Mouse (Mus musculus): ENCODE data around the gene Chrna9. TPM values are rescaled to one million over a fixed set of nuclear protein-coding genes. Genes with fewer than 3 reads are reported as not detected.

The Chrna9 gene
- total RNA-seq (2018; cell fraction: chromatin; rRNA removed): 1 to 10 TPM in 1 of 26 experiments, not detected in 25; 2.3 TPM
- not detected for total RNA-seq (2018; cell fraction: cytosol; rRNA removed)
- 1 to 10 TPM in 2 of 26 experiments, not detected in 24; 1.9 to 3.2 TPM for total RNA-seq (2018; cell fraction: nucleus; rRNA removed)
- polyA plus RNA-seq (2018): not detected in 3 replicates

DNA sequence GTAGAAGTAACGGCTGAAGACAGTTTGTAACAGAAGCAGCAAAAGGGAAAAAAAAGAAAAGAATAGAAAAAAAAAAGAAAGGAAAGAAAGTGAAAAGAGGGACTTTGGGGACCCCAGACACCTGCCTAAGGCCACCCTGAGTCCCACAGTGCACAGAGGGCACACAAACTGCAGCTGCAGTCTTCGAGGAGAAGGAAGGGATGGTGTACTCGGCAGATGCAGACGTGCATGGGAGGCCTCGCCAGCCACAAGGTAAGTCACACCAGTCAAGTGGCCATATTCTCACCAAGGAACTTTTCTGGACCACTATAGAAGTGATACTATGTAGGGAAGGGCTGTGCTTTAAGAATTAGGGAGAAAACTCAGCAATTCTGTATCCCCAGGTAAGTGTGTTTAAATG, at the start of gene Chrna9:
TSS of gene Chrna9 (plus strand) at position 139 of the 400 bp plus-strand sequence.
- Histone ChIP-seq H3K36me3 (ENCODE audit: inconsistent target) (no peaks in the 10 kb centered on the region), H3K79me2 (ENCODE audit: inconsistent target) (no peaks in the 10 kb centered on the region), H3K27ac (no peak within 1 kb of the TSS), H3K4me3 (ENCODE audit: inconsistent target) (no peak within 1 kb of the TSS)
- 76% methylated on average over 4 of the region's 5 CpGs for WGBS (ENCODE audit: missing documents)

DNA sequence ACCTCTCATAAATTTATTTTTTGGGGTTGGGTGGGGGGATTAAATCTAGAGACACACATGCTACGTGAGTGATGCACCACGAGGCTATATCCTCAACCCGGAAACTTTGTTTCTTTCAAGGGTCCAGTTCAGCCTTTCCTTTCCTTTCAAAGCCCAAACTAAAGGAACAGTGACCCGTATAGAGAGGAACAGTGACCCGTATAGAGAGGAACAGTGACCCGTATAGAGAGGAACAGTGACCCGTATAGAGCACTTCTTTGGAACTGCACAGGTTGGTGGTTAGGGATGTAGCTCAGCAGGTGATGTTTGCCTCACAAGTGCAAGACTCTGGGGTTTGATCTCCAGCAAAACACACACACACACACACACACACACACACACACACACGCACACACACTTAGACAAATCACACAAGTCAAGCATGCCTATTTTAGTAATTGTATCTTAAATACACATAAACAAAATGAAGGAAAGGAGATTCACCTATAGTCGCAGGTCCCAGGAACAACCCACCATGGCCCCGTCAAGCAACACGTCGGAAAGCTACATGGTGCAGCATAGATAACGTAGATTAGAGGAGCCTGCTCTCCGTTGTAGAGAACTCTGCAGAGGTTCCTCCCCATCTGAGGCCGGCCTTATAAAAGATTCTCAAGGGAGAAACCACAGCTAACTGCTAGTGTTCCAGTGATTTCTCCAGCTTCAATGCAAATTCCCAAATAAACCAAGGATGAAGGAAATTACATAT, 48.9 kb upstream of the Chrna9 start:
- Histone ChIP-seq H3K36me3 (ENCODE audit: inconsistent target) (no peaks in the 10 kb centered on the region), H3K4me3 (ENCODE audit: inconsistent target) (no peak overlapping the region), H3K79me2 (ENCODE audit: inconsistent target) (peaks cover 86% of the 10 kb centered on the region), H3K27ac (no peak overlapping the region)
- WGBS (ENCODE audit: missing documents): 88% methylated on average over 12 of the region's 15 CpGs

DNA sequence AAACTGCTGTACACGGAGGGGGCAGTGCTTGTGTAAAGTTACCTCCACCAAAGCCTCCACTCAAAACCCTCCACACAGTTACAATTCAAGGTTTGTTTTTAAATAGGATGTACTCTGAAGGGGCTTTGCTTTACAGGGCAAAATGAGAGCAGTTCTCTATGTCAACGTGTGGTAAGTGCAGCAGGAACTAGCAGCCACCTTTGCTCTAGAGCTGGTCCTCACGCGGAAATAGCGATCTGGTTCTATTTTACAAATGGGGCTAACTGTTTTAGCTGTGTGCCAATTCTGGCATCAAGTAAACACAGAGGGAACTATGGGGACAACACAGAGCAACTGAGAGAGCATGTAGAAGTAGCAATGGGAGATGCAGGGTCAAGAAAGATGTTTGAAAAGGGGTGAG, 46.6 kb upstream of the Chrna9 start:
- Histone ChIP-seq H3K36me3 (ENCODE audit: inconsistent target) (peaks cover 13% of the 10 kb centered on the region), H3K27ac (peak overlapping the region; percentile 88), H3K4me3 (ENCODE audit: inconsistent target) (no peak overlapping the region), H3K79me2 (ENCODE audit: inconsistent target) (peaks cover 72% of the 10 kb centered on the region)
- 75% methylated on average over 5 of the region's 5 CpGs for WGBS (ENCODE audit: missing documents)

DNA sequence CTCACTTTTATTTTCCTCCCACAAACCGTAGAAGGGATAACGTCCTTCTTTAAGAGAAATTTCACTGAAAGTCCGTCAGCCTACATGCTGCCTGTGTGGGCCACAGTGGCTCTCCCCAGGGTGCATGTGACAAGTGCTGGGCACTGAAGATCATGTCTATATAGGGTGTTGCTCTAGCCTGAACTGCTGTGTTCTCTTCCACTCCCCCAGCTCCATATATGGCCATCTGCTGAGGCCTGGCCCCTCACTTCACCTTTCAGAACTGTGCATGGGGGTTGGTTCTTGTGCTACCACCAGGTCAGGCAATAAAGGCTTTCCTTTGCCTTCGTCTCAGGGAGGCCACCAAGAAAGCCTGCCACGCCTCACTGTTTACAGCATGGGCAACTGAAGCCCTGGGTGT, 45.7 kb upstream of the Chrna9 start:
- Histone ChIP-seq H3K79me2 (ENCODE audit: inconsistent target) (peaks cover 66% of the 10 kb centered on the region), H3K27ac (peak overlapping the region; percentile 88), H3K4me3 (ENCODE audit: inconsistent target) (no peak overlapping the region), H3K36me3 (ENCODE audit: inconsistent target) (peaks cover 21% of the 10 kb centered on the region)
- 75% methylated on average over 5 of the region's 5 CpGs for WGBS (ENCODE audit: missing documents)

DNA sequence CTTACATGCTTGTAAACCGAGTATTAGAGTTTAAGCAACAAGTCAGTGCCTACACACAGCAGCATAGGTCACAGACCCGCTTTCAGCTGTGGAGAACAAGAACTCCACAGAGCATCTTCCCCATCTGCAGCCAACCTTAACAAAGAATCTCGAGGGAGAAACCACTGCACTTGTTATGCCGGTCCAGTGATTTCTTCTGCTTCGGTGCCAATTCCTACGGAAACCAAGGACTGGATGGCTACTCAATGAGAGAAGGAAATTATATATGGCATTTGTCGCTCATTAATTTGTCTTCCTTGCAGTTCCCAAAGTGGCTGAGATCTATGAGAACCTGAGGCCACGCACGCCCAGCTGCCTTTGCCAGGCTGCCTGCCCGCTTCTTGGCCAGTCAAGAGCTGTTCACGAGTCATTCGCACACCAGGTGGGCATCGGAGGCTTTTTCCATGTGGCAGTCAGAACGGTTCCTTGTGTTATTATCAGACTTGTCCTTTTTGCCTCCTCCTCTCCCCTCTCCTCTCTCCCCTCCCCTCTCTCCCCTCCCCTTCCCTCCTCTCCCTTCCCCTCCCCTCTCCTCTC, 43.4 kb upstream of the Chrna9 start:
- H3K36me3 ChIP-seq (ENCODE audit: inconsistent target): peaks cover 27% of the 10 kb centered on the region
- H3K4me3 ChIP-seq (ENCODE audit: inconsistent target): no peak overlapping the region
- no peak overlapping the region for H3K27ac ChIP-seq
- H3K79me2 ChIP-seq (ENCODE audit: inconsistent target): peaks cover 42% of the 10 kb centered on the region
- 91% methylated on average over 14 of the region's 14 CpGs for WGBS (ENCODE audit: missing documents)

DNA sequence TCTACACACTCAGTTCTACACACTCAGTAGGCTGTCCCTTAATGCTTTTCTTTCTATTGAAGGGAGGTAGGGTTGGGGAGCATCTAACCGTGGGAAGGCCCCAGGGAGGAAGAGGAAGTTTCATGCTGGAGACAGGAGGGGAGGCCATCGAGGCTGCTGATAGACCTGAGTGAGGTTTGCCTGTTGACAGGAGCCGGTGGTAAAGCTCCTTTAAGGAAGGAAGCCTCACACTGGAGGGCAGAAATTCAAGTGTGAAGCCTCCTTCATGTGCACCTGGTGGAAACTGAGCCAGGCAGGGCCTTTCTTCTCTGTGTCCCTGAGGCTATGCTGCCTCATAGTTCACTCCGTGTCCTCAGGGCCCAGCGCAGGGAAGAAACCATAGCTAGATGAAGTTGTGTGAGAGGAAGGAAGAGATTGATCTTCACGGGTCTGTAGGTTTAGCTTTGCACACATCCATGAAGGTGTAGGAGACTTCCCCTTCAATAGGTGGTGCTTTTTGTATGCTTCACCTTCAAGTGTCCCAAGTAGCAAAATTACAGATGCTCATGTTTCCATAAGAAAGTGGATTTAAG, 39.5 kb upstream of the Chrna9 start:
- H3K79me2 ChIP-seq (ENCODE audit: inconsistent target): peaks cover 13% of the 10 kb centered on the region
- H3K27ac ChIP-seq: no peak overlapping the region
- WGBS (ENCODE audit: missing documents): 43% methylated on average over 6 of the region's 6 CpGs
- peaks cover 27% of the 10 kb centered on the region for H3K36me3 ChIP-seq (ENCODE audit: inconsistent target)
- no peak overlapping the region for H3K4me3 ChIP-seq (ENCODE audit: inconsistent target)

DNA sequence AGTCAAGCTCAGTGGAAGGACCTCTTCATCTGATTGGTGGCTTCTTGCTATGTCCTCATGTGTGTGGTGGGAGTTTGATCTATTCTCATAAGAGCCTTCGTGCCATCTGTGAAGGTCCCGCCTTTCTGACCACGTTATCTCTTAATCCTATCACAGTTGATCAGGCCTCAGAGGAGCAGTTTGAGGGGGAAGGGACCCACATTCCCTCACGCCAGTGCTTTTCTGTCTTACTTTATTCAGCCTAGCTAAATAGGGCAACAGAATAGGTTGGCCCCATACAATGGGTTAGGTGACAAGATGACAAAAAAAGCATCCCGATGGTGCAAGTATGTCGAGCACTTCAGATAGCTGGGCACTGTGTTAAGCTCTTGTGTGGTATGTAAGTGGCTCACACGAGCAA, 39.0 kb upstream of the Chrna9 start:
- 92% methylated on average over 7 of the region's 7 CpGs for WGBS (ENCODE audit: missing documents)
- peaks cover 7% of the 10 kb centered on the region for H3K79me2 ChIP-seq (ENCODE audit: inconsistent target)
- H3K4me3 ChIP-seq (ENCODE audit: inconsistent target): no peak overlapping the region
- peaks cover 27% of the 10 kb centered on the region for H3K36me3 ChIP-seq (ENCODE audit: inconsistent target)
- H3K27ac ChIP-seq: no peak overlapping the region

DNA sequence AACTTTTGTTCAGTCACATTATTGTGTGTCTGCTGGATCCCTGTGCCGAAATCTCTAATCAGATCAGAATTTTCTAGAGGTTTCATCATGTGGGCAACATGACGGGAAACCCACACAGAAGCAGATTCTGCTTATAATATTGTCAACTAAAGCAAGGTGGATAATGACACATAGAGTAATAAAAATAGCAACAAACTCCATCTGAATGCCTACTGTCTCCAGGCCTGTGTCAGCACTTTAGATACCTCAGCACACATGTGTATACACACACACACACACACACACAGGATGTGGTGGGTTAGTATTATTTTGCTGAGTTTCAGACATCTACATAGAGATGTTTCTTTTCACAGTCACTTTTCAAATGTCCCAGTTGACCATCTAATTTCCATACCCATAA, 37.0 kb upstream of the Chrna9 start:
- H3K79me2 ChIP-seq (ENCODE audit: inconsistent target): no peaks in the 10 kb centered on the region; the same call in 1 of the 2 replicates
- H3K36me3 ChIP-seq (ENCODE audit: inconsistent target): peaks cover 18% of the 10 kb centered on the region
- no peak overlapping the region for H3K27ac ChIP-seq
- no peak overlapping the region for H3K4me3 ChIP-seq (ENCODE audit: inconsistent target)
- WGBS (ENCODE audit: missing documents): 75% methylated on average over 2 of the region's 2 CpGs

DNA sequence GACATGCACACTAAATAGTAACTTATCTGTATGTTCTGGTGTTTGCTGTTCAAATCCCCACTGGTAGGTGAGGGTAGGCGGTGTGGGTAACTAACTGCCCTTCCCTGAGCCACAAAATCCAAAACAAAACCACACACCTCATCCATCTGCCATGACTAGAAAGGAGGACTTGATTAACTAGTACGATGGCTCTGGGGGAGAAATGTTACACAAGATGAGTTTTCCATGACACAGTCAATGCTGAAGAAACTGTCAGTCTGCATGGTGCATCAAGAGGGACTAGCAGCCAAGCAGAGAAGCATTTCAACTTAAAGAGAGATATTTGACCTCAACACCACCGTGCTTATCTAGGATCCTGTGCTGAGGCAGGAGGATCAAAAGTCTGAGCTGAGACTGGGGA, 36.0 kb upstream of the Chrna9 start:
- Histone ChIP-seq H3K27ac (no peak overlapping the region), H3K36me3 (ENCODE audit: inconsistent target) (peaks cover 9% of the 10 kb centered on the region), H3K4me3 (ENCODE audit: inconsistent target) (no peak overlapping the region), H3K79me2 (ENCODE audit: inconsistent target) (no peaks in the 10 kb centered on the region)
- WGBS (ENCODE audit: missing documents): 86% methylated on average over 3 of the region's 3 CpGs

DNA sequence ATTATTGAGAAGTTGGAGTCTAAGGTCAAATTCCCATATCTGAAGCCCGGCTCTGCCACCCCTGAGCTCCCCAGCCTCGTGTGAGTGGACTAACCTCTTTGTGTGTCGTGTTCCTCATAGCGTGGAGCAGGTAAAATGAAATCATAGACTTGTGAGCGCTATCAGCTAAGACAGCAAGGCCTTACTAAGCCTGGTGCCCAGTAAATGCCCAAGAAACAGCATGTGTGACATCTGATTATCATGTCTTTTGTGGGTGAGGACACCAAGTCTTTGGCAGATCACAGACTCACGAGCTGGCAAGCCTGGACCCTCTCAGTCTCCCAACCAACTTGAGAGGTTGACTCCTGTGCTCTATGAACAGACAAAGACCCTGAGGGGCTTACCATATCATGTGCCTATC, 34.6 kb upstream of the Chrna9 start:
- no peaks in the 10 kb centered on the region for H3K36me3 ChIP-seq (ENCODE audit: inconsistent target)
- 85% methylated on average over 6 of the region's 6 CpGs for WGBS (ENCODE audit: missing documents)
- no peak overlapping the region for H3K4me3 ChIP-seq (ENCODE audit: inconsistent target)
- H3K79me2 ChIP-seq (ENCODE audit: inconsistent target): no peaks in the 10 kb centered on the region
- H3K27ac ChIP-seq: no peak overlapping the region

DNA sequence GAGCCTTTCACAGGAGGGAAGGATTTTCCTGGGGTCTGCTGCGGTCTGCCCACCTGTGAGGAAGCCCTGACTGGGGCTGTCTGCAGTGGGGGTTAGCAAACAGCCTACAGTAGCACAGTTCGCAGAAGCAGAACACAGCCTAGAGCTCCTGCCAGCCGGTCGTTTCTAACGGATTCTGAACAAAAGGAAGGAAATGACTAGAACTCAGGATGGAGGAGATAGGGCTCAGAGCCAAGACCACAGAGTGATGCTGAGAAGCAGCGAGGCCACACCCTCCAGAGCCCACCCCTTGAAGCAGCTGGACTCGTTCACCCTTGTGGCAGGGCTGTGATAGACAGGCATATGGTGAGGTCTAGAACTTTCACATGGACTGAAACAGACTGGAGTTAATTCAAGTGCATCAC, 33.9 kb upstream of the Chrna9 start:
- Histone ChIP-seq H3K79me2 (ENCODE audit: inconsistent target) (no peaks in the 10 kb centered on the region), H3K4me3 (ENCODE audit: inconsistent target) (no peak overlapping the region), H3K36me3 (ENCODE audit: inconsistent target) (no peaks in the 10 kb centered on the region), H3K27ac (no peak overlapping the region)
- WGBS (ENCODE audit: missing documents): 5% methylated on average over 7 of the region's 7 CpGs

DNA sequence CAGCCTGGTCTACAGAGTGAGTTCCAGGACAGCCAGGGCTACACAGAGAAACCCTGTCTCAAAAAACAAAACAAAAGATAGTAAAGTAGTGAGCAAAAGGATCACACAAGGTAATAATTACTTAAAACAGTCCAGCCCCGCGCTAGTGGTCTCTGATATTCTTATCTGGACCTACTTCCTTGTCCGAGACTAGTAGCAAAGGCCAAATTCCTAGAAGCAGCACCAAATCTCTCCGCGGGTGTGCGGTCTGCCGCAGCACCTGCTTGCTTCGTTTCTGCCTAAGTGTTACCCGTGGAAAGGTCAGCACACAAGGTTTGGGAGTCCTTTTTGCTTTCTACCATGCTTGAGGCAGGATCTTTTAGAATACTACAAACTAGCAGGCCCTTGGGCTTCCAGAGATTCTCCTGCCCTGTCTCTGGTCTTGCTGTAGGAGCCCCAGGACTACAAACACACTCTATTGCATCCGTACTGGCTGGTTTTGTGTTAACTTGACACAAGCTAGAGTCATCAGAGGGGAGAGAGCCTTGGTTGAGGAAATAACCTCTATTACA, 32.8 kb upstream of the Chrna9 start:
- no peak overlapping the region for H3K27ac ChIP-seq
- H3K4me3 ChIP-seq (ENCODE audit: inconsistent target): no peak overlapping the region
- 90% methylated on average over 10 of the region's 10 CpGs for WGBS (ENCODE audit: missing documents)

DNA sequence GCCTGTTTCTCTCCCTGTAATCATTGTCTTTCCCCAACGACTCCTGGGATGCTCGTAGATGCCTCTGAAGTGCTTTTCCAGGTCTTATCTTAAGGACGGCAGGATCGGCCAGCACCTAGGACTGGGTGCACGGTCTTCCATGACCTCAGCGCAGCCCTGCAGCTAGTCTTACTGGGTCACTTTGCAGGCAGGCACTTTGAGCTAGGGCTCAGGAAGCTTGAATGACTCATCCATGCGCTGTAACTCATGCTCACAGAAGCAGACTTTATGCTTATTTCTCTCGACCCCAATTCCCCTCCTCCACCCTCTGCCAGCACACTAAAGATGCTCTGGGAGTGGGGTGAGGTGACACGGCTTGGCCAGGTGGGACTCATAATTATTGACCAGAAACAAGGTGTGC, 31.9 kb upstream of the Chrna9 start:
- 87% methylated on average over 9 of the region's 9 CpGs for whole genome bisulfite sequencing (ENCODE audit: missing documents)
- Histone ChIP-seq H3K27ac (no peak overlapping the region), H3K79me2 (ENCODE audit: inconsistent target) (no peaks in the 10 kb centered on the region), H3K36me3 (ENCODE audit: inconsistent target) (no peaks in the 10 kb centered on the region), H3K4me3 (ENCODE audit: inconsistent target) (no peak overlapping the region)

More for the DNA sequence above, 32.8 kb upstream of the Chrna9 start:
- no peaks in the 10 kb centered on the region for H3K36me3 ChIP-seq (ENCODE audit: inconsistent target)
- H3K79me2 ChIP-seq (ENCODE audit: inconsistent target): no peaks in the 10 kb centered on the region

DNA sequence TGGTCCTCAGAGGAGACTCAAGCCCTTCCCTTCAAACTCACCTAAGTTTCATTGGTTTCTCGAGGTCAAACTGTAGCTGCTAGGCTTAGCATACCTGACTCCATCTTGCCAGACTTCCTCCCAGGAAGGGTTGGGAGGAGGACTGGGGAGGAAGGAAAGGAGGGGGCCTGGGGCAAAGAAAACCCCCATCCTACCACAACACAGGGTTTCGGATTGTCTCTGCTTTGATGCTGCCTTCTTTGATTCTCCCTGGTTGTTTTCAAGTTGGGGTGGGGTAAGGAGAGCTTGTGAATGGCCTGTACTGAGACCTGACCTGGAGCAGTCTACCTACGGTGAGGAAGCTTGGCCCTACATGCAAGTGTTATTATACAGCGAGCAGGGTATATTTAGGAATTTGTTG, 30.2 kb upstream of the Chrna9 start:
- Histone ChIP-seq H3K36me3 (ENCODE audit: inconsistent target) (no peaks in the 10 kb centered on the region), H3K79me2 (ENCODE audit: inconsistent target) (no peaks in the 10 kb centered on the region)
- 95% methylated on average over 4 of the region's 4 CpGs for WGBS (ENCODE audit: missing documents)

DNA sequence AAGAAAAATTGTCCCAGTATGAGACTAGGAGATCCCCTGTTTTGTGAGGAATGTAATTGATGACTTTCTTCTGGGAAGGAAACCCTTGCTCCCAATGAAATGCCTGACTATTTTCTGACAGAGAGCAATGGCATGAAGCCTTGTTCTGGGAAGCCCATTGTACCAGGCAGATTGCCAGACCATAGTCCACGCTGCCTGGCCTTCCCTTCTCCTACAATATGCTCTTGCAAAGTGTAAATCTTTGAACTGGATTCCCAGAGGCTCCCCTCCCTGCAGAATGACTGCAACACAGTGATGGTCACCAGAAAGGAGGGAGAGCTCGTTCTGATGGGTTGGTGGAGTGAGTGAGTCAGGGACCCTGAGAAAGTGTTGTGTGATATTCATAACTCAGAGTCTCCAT, 26.0 kb upstream of the Chrna9 start:
- no peaks in the 10 kb centered on the region for H3K79me2 ChIP-seq (ENCODE audit: inconsistent target)
- H3K4me3 ChIP-seq (ENCODE audit: inconsistent target): no peak overlapping the region
- H3K27ac ChIP-seq: no peak overlapping the region
- WGBS (ENCODE audit: missing documents): 76% methylated on average over 2 of the region's 2 CpGs
- no peaks in the 10 kb centered on the region for H3K36me3 ChIP-seq (ENCODE audit: inconsistent target)

More for the DNA sequence above, 30.2 kb upstream of the Chrna9 start:
- Histone ChIP-seq H3K27ac (no peak overlapping the region), H3K4me3 (ENCODE audit: inconsistent target) (no peak overlapping the region)

All from macrophage (primary cell).